Mouse (Mus musculus): ENCODE data around the gene Cd151. TPM values are rescaled to one million over a fixed set of nuclear protein-coding genes. Genes with fewer than 3 reads are reported as not detected.
A peak's percentile ranks its signal among the peaks of the same experiment; 100 is the strongest.

The Cd151 gene
- total RNA-seq, 1 experiment from 2014 or later, result 310 TPM

- no peak for DNase-seq
Observed at GRCm38 (mm10) chr7:141495940-141496339, 28.7 kb downstream of the Cd151 start.

DNA sequence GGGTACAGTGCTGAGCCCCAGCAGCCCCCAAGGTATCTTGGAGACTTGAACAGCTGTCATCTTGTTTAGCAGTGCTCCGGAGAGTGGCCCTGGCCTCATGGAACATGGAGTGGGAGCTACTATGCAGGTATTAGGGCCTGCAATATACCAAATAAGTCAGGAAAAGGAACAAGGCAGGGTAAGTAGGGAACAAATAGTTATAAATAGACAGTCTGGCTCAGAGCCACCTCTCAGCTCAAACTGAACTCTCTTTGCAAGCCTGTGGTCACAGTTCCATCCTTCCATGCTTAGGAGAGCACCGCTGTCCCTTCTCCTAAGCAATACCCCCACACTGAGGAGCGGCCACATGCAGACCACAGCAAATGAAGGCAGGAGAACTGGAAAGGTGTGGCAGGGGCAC is 30.4 kb downstream of the Cd151 start:
- no peak for DNase-seq

- DNase-seq, result peak; percentile 54
Observed at GRCm38 (mm10) chr7:141501820-141502555, 34.8 kb downstream of the Cd151 start.

DNA sequence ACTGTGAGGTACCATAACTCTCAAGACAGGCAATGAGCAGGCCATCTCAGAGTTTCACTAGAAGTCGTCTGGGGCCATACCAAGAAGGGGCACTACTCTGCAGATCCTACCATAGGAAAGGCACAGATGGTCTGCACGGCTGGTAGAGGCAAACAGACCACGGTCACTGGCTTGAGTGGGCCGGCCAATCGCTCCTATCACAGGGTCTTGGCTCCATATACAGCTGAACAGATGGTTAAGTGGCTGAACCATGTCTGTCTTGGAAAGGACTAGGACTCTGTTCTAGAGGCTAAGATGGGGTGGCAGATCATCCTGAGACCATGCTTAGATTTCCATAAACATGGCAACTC is 35.3 kb downstream of the Cd151 start:
- no peak for DNase-seq

- no peak for DNase-seq
Observed at GRCm38 (mm10) chr7:141506278-141506677, 39.1 kb downstream of the Cd151 start.

DNA sequence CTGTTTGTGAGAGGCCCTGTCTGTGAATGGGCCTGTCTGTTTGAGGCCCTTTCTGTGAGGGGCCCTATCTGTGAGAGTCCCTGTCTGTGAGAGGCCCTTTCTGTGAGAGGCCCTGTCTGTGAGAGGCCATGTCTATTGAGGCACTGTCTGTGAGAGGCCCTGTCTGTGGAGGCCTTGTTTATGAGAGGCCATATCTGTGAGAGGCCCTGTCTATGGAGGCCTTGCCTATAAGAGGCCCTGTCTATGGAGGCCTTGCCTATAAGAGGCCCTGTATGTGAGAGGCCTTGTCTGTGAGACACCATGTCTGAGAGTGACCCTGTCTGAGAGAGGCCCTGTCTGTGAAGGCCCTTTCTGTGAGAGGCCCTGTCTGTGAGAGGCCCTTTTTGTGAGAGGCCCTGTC is 41.0 kb downstream of the Cd151 start:
- DNase-seq, result no peak

GRCm38 (mm10) chr7:141510196-141510595 is 43.0 kb downstream of the Cd151 start:
- no peak for DNase-seq

DNA sequence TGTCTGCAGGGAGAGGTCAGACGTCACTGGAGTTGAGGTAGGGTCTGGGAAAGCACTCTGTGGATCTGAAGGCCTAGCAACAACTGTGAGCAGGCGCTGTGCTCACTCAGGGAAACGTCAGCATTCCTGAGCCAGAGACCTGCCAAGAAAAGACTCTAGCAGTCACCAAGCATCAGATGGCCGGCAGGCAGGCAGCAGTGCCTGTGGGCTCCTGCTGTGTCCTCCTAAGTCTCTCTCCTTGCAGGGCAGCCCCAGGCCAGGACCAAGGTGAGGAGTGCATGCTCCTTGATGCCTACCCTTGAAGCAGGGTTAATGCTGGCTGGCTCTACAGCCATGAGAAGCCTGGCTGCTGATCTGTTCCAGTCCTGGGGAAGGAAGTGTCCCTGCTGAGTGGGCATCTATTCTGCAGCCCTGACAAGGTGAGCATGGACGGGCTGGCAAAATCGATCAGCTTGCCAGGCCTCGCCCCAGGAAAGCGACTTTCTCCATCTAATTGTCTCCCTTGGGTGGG is 43.5 kb downstream of the Cd151 start:
- DNase-seq, result no peak

DNA sequence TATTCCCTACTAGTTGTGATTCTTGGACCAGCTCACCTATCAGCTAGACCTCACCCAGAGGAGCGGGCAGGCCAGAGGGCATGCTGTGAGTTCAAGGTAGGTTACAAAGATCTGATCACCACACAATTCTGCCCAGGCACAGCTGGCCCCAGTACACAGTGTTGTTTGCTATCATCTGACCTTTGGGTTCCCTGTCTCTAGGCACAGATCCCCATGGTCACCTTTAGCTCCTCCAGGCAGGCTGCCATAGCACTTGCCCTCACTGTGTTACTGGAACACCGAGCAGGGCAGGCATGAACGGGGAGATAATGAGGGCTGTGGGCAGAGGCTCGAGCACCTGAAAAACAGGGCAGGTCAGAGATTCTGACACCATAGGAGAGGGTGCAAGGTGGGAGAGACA is 50.4 kb downstream of the Cd151 start:
- no peak for DNase-seq

DNA sequence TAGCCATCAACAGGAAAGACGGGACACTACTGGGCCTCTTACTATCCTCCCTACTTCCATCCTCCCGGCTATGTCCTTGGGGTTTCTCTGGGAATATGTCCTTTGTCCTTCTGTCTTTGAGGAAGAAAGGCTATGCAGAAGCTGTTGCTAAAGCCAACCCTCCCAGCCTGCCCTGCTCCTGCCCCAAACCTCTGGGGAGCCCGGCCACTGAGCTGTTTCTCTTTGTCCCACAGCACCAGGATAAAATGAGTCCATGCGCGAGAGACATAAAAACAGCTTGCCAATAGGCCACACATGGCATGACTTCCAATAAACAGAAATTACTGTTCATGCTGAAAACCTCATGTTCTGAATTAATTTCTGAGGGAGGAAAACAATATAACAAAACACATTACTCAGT is 51.1 kb downstream of the Cd151 start:
- no peak for DNase-seq

DNA sequence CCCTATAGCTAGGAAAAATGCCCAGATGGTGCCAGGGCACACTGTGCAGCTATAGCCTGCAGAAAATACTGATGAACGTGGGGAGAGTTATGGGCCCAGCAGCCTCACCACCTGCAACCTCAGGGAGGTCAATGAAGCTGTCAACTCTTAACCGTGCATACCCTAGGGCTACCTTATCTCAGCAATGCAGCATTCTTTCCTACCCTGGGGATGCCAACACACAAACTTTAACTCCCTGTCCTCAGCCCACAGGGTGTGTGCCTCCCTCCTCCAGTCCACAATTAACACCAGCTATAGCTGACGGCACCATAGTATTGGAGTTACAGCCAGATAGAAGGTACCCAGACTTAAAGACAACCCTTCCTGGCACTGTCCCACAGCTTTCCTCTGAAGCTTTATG is 51.7 kb downstream of the Cd151 start:
- no peak for DNase-seq

GRCm38 (mm10) chr7:141519795-141520194 is 52.6 kb downstream of the Cd151 start:
- no peak for DNase-seq

Other genes with a start within 250 kb of the Cd151 start
- 83.3 and 83.9 TPM in 2 replicates for gene Phrf1, start 238.6 kb upstream of the Cd151 start, total RNA-seq (2021)
- gene Irf7, start 200.9 kb upstream of the Cd151 start, total RNA-seq (2021), result 7.8 and 10.4 TPM in 2 replicates
- 14.4 and 16.5 TPM in 2 replicates for gene Cdhr5, start 190.6 kb upstream of the Cd151 start, total RNA-seq (2021)
- not detected in 2 replicates for gene Sct, start 188.3 kb upstream of the Cd151 start, total RNA-seq (2021)
- gene Drd4, start 175.4 kb upstream of the Cd151 start, total RNA-seq (2021), result not detected in 2 replicates
- gene Deaf1, start 139.7 kb upstream of the Cd151 start, total RNA-seq (2021), result 33.8 and 45.4 TPM in 2 replicates
- gene Tmem80, start 139.7 kb upstream of the Cd151 start, total RNA-seq (2021), result 34.1 and 43.2 TPM in 2 replicates
- 1.6 and 2.6 TPM in 2 replicates for gene Eps8l2, start 128.5 kb upstream of the Cd151 start, total RNA-seq (2021)
- gene Taldo1, start 75.2 kb upstream of the Cd151 start, total RNA-seq (2021), result 629 and 681 TPM in 2 replicates
- 35.6 and 58.9 TPM in 2 replicates for gene Gatd1, start 53.3 kb upstream of the Cd151 start, total RNA-seq (2021)
- gene Cend1, start 37.9 kb upstream of the Cd151 start, total RNA-seq (2021), result 0.57 and 1.3 TPM in 2 replicates
- gene Slc25a22, start 29.5 kb upstream of the Cd151 start, total RNA-seq (2021), result 95.6 and 102 TPM in 2 replicates
- gene Pidd1, start 23.4 kb upstream of the Cd151 start, total RNA-seq (2021), result 3.0 and 3.3 TPM in 2 replicates
- 917 and 919 TPM in 2 replicates for gene Rplp2, start 20.0 kb upstream of the Cd151 start, total RNA-seq (2021)
- gene Pnpla2, start 12.2 kb upstream of the Cd151 start, total RNA-seq (2021), result 538 and 617 TPM in 2 replicates
- gene Cracr2b, start 6.3 kb upstream of the Cd151 start, total RNA-seq (2021), result 9.9 and 13.5 TPM in 2 replicates
- gene Polr2l, start 7.7 kb downstream of the Cd151 start, total RNA-seq (2021), result 89.5 and 102 TPM in 2 replicates
- gene Tspan4, start 7.8 kb downstream of the Cd151 start, total RNA-seq (2021), result 70.9 and 99.3 TPM in 2 replicates
- gene Chid1, start 72.5 kb downstream of the Cd151 start, total RNA-seq (2021), result 50.5 and 57.8 TPM in 2 replicates
- gene Ap2a2, start 94.8 kb downstream of the Cd151 start, total RNA-seq (2021), result 53.4 and 53.8 TPM in 2 replicates
- gene Muc6, start 187.9 kb downstream of the Cd151 start, total RNA-seq (2021), result not detected in 2 replicates
- gene Muc2, start 222.9 kb downstream of the Cd151 start, total RNA-seq (2021), result 0.24 TPM in 1 of 2 replicates, not detected in the other